Mouse (Mus musculus) kidney, adult 2 months (tissue): ENCODE measurements at regions not wholly inside any gene's neighbourhood (a gene's known extent, or its start where the extent isn't known, plus 50 kb on each side); places are given as distances from the start of the nearest gene placed in this dataset.

ENCODE experiments used
- CTCF ChIP-seq: fragments of 200-500 bp; conservative IDR thresholded peaks from 2 replicates; pipeline ENCODE4 v1.5.1; 2011; ENCODE audit warnings: low read depth, mild to moderate bottlenecking, control low read depth, low read length, moderate library complexity, mixed read lengths; ENCODE audit not compliant: insufficient read depth, insufficient read length
- POLR2A ChIP-seq: fragments of 200-500 bp; IDR thresholded peaks from one replicate; pipeline ENCODE4 v1.6.1; 2011; ENCODE audit warnings: low read depth, low read length, control low read depth

DNA sequence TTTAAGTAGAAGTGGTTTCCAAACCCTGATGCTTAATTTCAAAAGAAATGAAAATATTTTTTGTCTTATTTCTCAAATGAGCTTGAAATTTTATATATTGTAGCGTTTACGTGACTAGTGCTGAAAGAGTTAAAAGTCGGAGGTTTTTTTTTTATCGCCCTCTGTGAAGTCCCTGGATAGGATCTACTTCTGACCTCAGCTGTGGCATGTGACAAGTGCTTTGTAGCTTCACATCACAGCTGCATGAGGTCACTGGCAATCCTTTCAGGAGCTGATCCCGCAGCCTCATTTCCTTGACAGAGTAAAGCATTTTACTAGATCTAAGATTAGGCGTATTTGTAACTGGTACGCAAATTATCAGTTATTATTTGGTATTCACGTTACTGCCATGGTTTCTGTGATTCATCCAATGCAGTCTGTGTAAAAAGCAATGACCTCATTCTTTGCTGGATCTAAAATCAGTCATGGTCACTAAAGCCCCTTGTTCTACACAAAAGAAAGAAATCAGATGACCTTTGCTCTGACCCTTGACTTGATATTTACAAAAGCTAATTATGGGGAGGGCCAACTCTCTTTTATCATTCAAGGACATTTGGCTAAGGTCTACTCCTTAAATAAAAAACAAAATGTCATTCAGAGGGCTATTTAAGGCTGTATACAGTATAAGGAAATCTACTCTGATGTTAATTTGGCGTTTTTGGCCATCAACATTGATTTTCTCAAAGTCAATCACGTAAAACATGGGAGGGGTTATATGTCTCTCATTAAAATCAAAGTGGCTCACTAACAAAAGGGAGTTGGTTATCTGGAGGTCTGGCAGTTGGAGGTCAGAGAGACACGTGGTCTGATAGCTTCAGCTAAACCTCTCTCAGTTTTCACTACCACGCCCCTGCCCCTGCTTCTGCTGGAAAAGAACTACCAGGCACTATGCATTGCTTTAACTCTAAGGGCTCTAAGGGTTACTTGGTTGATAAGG, 94.3 kb upstream of the Zbtb20 start:
- TF ChIP-seq CTCF (no peak), POLR2A (no peak)
